Mouse (Mus musculus) spleen, postnatal 14 days (tissue): ENCODE measurements around the gene Trem3.

Experiments
- DNase-seq, 2 experiments: peaks; one replicate each; pipeline ENCODE4 v3.0.0; 2021 to 2022; ENCODE audit warnings: low spot score in 2 of 2

Trem3 gene

DNA sequence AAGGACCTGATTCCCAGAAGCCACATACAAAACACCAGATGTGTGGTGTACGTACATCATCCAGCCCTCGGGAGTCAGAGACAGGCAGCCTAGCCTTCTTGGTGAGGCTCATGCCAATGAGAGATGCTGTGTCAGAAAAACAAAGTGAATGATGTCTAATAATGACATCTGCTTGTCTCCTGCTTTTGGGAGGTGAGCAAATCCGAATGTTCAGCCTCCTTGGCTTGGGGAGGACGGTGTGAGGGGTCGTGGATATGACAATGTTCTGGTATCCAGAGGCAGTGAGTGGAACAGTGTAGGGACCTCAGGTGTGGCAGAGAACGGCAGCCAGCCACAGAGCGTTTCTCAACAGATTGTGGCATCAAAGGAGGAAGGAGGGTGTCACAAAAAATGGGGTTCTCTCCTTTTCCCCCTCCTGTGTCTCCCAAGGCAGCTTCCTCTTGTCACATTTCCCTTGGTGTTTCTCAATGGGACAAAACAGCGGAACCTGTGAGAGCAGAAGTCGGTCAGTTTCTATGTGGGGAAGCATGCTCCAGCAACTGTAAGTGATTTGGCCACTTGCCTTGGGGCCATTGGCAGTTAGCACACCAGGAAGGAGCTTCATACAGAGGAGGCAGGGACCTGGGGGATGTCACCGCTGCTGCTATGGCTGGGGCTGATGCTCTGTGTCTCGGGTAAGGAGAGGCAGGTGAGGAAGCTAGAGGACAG, at the start of gene Trem3:
Gene Trem3 (plus strand): TSS at position 557 of the 708 bp plus-strand sequence.
- no peak for DNase-seq

DNA sequence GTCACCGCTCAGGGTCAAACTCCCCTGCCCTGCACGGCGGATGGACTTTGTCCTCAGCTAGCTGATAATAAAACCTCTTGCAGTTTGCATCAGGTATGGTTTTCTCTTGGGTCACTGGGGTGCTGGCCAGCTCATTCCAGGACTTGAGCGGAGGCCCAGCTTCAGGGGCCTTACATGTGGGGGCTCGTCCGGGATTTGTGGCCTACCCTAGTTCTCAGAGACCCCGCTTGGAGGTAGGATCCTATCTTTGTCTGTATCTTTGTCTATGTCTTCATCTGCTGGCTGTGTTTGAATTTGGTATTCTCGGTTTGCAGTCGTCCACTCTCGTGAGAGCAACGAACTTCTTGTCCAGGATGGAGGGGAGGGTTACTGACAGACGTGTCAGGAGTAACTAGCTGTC, 44.5 kb upstream of the Trem3 start:
- DNase-seq, result no peak

DNA sequence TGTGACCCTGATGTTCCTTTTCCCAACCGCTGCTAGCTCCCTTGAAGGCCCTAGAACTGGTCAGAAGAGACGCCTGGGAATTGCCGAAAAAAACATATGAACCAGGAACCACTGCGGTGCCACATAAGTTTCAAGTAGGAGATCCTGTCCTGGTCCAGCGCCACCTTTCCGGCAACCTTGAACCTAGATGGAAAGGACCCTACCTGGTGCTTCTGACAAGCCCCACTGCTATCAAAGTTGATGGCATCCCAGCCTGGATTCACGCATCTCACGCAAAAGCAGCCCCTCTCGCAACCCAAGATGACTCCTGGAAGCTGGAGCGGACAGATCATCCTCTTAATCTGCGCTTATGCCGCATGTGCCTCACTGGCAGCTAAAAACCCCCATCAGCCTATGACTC, 35.0 kb upstream of the Trem3 start:
- DNase-seq, result no peak

DNA sequence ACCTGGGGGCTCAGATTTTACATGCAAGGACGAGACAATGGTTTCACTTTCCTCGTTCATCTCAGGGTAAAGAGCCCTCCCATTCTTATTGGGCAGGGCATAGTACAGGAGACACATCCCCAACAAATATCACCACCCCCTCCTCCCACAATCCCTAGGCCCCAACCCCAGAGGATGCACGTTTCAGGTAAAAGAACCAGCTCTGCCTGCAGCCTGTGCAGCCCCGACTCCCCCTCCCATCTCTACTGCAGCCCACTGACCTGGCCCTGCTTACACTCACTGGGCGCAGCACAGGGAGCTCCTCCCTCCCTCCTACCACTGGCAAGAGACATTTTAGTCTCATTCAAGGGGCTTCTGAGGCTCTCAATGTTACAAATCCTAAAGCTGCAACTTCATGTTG, 34.1 kb upstream of the Trem3 start:
- no peak for DNase-seq

DNA sequence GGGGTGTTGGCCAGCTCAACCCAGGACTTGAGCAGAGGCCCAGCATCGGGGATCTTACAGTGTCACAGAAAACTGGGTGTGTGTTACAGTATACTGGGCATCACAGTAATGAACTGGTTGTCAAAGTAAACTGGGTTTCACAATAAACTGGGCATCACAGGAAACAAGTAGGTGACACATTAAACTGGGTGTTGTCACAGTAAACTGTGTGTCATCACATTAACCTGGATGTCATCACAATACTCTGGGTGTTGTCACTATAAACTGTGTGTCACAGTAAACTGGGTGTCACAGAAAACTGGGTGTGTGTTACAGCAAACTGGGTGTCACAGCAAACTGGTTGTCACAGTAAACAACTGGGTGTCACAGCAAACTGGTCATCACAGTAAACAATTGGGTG, 32.1 kb upstream of the Trem3 start:
- no peak for DNase-seq

DNA sequence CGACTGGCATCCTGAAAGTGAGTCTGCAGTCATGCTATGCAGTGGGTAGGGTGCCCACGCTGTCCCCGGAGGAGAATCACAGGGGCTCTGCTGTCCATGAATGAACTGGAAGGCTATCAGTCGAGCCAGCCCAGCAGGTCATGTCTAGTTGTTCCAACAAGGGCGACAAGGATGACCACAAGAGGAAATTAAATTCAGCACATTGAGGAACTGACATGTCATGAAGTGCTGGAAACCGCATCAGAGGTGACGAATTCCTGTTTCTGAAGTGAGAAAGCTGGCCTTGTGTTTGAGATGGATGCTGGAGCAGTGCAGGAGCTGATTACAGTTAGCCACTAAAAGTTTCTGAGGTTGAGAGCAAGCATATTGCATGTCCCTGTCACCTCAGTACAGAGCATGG, 16.9 kb upstream of the Trem3 start:
- no peak for DNase-seq

DNA sequence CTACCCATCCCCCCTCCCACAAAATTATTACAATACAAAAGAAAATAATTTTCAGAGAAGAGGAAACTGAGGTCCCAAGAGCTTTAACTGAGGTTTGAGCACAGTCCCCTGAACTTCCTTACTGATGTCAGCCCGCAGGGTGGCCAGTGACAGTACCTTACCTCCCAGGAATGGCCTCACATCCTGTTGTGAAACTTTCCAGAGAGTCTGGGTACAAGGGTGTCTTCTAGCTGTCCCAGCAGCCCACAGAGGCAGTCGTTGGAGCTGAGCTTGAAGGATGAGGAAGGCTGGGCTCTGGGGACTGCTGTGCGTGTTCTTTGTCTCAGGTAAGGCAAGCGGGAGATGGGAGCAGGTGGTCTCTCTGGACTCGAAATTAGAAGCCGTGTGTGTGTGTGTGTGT, 15.1 kb upstream of the Trem3 start, which contains the start of gene Trem1:
Gene Trem1 (plus strand): TSS at position 251 of the 400 bp plus-strand sequence.
- no peak for DNase-seq

DNA sequence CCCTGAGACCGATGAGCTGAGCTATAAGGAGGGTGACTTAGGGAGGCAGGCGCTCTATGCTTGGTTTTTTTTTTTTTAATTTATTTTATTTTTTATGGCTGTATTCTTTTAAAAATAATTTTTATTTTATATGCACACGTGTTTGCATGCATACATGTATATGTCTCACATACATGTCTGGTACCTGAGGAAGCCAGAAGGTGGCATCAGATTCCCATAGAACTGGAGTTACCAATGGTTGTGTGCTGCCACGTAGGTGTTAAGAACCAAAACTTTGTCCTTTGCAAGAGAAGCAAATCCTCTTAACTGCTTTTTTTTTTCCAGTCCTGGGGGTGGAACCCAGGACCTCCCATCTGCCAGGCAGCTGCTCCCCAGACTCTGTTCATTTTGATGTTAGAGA, 13.8 kb upstream of the Trem3 start:
- DNase-seq, result no peak

DNA sequence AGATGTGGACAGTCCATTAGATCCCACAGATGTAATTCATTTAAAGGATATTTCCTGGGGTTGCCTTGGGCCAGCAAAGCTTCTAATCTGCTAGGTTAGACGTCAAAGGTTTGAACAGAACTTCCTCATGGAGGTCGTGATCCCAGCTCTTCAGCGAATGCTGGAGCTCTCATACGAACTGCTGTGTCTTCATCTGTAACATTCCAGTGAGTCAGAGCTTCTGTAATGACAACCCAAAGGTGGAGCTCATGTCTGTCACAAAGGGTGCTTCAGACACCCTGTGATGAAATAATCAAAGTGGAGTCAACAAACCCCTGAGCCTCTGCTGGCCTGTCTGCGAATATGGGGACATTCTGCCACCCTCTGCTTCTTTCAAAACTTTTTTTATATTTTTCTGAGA, 13.0 kb upstream of the Trem3 start:
- no peak for DNase-seq

DNA sequence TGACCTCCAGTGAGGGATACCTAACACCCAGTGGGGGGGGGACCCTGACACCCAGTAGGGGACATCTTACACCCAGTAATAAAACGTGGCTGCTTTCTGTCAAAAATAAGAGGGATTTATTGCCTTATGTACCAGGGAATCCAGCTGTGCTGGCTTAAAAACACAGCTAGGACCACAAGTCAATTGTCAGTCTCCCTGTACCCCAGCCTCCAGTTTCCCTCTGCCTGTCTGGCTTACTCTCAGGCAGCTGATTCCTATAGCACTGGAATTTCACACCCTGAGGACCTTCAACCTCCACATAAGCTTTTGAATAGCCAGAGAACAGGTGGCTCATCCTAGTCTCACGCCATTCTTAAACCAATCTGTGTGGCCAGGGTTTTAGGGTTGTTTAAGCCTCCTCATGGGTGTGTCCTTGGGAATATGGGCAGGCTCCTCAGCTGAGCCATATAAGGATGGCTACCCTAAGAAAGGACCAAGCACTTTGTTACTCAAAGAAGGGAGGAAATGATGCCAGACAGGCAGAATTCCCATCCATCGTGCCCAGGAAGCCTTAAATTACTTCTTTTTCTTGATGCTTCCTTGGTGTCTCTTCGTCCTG, 11.7 kb upstream of the Trem3 start:
- DNase-seq, result no peak

DNA sequence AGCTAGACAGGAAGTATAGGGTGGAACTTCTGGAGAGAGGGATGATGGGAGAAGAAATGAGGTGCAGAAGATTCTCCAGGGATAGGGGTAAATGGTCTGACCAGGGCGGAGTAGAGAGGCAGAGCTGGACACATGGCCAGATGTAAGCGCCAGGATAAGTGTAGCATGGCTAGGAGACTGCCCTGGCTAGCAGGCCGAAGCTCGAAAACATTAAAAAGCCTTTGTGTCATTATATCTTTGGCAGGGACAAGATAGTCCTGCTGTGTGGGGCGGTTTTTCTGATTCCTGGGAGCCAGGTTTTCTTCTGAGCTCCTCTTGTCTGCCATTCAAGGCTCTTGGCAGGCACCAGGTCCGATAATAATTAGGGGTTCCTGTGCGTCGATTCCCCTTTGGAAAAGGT, 10.0 kb upstream of the Trem3 start:
- DNase-seq, result no peak

DNA sequence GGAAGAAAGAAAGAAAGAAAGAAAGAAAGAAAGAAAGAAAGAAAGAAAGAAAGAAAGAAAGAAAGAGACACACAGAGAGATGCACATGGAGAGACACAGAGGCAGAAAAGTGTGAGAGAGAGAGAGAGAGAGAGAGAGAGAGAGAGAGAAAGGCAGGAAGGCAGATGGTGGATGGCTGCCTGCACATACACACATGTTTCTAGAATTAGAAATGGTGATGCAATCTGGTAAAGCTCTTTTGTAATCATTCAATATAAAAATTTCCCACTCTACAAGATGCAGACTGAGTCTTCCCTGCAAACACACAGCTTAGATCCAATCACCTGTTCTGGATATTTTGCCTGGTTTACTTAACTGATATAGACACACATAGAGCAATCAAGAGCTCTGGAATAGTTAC, 1.5 kb downstream of the Trem3 start:
- DNase-seq, result no peak

DNA sequence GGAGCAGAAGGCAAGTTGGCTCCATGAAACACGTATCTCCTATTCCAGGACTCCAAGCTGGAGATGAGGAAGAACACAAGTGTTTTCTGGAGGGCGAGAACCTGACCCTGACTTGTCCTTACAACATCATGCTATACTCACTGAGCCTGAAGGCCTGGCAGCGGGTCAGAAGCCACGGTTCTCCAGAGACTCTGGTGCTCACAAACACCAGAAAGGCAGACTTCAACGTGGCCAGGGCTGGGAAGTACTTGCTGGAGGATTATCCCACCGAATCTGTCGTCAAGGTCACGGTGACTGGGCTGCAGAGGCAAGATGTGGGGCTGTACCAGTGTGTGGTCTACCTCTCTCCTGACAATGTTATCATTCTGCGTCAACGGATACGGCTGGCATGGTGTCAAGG, 1.9 kb downstream of the Trem3 start:
- no peak for DNase-seq

DNA sequence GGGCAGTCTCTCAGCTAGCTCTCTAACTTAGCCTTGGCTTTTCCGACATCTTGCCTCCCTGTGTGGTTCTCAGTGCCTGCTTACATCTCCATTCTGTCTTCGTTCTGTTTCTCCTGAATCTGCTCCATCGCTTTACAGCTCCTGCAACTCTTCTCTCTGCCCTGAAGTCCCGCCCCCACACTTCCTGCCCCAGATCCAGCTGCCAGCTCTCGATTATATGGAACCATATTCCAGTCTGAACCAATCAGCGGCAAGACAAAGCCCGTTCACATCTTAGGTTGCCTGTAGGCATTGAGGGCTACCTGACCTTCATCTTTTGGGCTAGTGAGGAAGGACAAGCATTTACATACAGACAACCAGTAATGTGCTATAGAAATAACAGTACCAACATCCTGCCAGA, 3.1 kb downstream of the Trem3 start:
- no peak for DNase-seq

DNA sequence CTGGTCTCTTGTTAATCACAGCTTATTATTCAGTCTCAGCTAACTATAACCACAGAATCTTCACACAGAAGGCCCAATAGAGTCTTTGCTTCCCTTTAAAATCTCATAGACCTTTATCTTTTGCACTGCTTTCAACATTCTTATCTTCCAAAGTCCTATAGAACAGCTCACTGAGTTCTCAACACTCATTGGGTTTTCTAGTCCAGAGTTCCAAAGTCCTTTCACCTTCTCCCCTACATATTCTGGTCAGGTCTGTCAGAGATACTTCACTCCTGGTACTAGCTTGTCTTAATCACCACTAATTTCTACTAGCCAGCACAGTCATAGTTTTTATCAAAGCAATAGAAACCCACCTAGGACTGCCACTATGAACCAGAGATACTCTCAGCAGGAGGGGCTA, 9.0 kb downstream of the Trem3 start:
- DNase-seq, result no peak

DNA sequence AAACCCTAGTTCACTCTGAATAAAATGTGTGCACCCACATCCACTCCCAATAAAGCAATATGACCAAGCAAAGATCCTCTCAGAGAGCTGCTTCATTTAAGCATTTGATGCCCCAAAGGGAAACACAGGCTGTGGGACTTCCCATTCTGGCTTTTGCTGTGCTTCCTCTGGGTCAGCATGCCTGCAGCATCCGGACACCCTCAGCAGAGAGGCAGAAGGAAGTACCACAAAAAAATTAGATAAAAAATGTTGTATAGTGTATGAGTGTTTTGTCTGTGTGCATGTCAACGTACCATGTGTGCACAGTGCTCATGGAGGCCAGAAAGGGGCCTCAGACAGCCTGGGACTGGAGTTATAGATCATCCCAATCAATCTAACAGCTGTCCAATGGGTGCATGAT, 14.3 kb downstream of the Trem3 start:
- no peak for DNase-seq

DNA sequence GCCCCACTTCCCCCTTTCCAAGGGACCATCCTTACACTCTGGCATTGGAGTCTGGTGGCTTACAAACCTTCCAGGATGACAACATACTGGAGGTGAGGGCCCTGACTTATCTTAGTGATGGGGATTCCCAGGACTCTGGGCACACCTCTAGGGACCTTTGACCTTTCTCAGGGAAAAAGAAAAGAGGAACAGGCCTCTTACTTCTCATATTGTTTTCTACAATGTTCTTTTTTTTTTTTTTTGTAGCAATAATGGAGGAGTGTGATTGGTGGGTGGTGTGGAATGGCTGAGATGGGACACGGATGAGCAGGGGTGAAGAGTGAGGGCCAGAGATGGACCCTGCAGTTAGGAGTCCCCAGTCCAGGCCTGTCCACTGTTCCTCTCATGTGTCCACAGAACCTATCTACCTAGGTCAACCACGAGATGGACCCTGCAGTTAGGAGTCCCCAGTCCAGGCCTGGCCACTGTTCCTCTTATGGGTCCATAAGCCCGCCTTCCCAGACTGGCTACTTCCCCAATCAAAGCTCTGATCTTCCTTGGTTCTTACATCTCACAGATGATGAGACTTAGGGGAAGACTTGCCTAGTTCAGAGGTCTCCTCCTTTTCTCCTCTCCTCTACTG, 16.3 kb downstream of the Trem3 start, which contains the start of gene Treml4:
Gene Treml4 (plus strand): TSS at position 555 of the 622 bp plus-strand sequence.
- DNase-seq, result no peak

DNA sequence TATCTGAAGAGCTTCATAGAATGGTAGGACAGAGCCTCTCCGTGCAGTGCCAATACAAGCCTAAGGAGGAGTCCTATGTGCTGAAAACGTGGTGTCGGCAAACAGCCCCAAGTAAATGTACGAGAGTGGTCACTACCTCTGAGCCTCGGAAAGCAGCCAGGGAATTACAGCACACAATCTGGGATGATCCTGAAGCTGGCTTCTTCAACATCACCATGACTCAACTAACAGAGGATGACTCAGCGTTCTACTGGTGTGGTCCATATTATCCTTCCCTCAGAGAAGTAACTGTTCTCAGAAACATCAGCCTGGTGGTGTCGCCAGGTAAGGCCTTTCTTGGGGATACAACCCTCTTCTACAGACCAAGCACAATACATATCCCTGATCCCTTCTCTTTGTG, 17.1 kb downstream of the Trem3 start:
- DNase-seq, result no peak

DNA sequence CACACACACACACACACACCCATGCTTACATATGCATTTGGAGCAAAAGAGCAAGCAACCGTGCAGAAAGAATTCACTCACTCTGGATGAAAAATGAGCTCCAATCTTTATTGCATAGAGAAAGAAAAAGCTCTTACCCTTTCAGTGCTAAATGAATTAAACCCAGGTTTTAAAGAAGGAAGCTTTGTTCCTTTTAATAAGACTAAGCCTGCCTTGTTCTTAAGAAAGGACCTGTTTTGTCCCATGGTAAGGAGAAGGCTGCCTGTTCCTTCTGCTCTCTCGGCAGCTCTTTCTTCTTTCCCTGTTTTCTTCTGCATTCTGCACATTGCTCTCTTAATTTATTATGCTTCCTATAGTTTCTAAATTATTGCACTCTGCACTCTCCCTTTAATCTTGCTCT, 18.6 kb downstream of the Trem3 start:
- no peak for DNase-seq

DNA sequence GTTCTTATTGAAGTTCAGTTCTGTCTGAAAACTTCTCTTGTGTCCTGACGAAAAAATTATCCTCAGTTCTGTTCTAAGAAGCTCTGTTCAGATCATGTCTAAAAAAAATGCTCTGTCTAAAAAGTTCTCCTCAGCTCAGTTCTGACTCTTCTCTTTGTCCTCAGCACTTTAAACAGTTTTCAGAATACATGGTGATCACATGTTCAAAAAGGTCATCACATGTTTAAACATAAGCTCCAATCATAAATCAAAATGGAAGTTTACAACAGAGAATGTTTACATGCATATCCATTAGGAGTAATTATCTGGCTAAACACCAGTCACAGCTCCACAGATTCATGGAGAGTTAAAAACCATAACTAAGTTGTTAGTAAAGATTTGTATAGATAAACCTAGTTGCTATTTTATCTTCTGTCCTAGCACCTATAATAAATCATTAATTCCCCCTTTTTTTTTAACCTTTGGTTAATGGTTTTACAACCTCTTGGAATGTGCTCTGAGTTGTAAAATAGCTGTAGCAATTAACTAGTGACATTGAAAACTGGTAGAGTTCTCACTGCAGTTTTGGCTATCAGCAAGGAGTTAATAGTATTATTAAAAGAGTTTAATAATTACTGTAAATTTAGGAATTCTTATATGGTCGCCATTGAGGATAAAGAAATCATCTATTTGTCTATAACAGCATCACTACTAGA, 19.2 kb downstream of the Trem3 start:
- no peak for DNase-seq

DNA sequence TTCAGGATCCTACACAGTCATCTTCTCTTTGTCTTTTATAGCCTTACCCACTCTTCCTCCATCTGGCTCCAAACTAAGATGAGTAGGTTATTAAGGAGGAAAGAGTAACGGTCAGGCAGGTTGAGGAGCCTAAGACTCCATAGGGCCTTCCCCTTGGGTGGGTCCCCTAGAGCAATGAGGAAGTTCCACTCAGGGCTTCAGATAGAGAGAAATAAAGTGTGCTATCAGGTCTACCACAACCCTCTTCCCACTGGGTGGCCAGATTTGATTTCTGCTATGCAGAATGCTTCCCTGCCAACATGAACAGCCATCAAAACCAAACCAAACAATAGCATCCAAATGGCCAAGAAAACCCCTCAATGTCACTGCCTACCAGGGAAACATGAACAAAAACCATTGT, 20.0 kb downstream of the Trem3 start:
- no peak for DNase-seq

DNA sequence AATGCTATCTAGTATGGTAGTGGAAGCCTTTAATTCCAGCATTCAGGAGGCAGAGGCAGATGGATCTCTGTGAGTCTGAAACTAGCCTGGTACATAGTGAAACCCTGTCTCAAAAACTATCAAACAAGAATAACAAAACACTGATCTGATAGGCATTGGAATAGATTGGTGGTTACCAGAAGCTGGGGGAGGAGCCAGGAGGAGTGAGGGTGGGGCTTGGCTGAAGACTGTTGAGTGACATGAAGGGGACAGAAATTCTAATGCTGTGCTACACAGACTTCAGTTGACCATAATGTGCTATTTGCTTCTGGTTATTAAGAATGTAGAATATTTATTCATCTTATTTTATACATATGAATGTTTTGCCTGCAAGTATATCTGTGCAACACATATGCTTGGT, 20.7 kb downstream of the Trem3 start:
- no peak for DNase-seq

DNA sequence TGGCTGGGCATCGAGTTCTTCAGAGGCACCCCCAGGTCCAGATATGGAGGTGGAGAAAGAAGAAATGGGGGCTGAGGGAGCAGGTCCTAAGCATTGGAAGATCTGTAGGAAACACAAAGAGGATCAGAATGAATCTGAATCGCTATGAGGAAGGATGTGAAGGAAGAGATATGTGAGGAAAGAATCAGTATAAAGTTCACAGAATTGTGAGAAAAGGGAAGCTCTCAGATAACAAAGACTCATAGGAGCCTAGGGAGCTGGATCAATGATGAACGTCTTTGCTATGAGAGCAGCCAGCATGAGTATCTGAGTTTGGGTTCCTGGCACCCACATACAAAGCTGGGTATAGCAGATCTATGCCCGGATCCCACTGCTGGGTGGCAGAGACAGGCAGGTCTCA, 22.3 kb downstream of the Trem3 start:
- no peak for DNase-seq
